Mouse (Mus musculus): Measurements from ENCODE around the gene Vcam1.

The Vcam1 gene

GRCm38 (mm10) chr3:116129259-116129738, at the start of gene Vcam1:
Vcam1 (minus strand) TSS chr3:116129688.
- no peak for DNase-seq (ENCODE audit: low read depth, low spot score)

GRCm38 (mm10) chr3:116175106-116175505, 45.6 kb upstream of the Vcam1 start:
- DNase-seq (ENCODE audit: low read depth, low spot score): no peak

- no peak for DNase-seq (ENCODE audit: low read depth, low spot score)
These were observed 42.0 kb upstream of the Vcam1 start for GRCm38 (mm10) chr3:116171461-116171860.

- DNase-seq (ENCODE audit: low read depth, low spot score): no peak
These were observed 38.6 kb upstream of the Vcam1 start for GRCm38 (mm10) chr3:116168056-116168455.

GRCm38 (mm10) chr3:116166296-116166695, 36.8 kb upstream of the Vcam1 start:
- no peak for DNase-seq (ENCODE audit: low read depth, low spot score)

GRCm38 (mm10) chr3:116165030-116165429, 35.5 kb upstream of the Vcam1 start:
- DNase-seq (ENCODE audit: low read depth, low spot score): no peak

- DNase-seq (ENCODE audit: low read depth, low spot score): peak; percentile 56
These were observed 34.0 kb upstream of the Vcam1 start for GRCm38 (mm10) chr3:116163517-116163916.

GRCm38 (mm10) chr3:116162097-116162666, 32.7 kb upstream of the Vcam1 start:
- no peak for DNase-seq (ENCODE audit: low read depth, low spot score)

- DNase-seq (ENCODE audit: low read depth, low spot score): peak; percentile 51
These were observed 29.9 kb upstream of the Vcam1 start for GRCm38 (mm10) chr3:116159376-116159775.

- no peak for DNase-seq (ENCODE audit: low read depth, low spot score)
These were observed 28.0 kb upstream of the Vcam1 start for GRCm38 (mm10) chr3:116157447-116157990.

GRCm38 (mm10) chr3:116150056-116150632, 20.7 kb upstream of the Vcam1 start:
- no peak for DNase-seq (ENCODE audit: low read depth, low spot score)

- DNase-seq (ENCODE audit: low read depth, low spot score): no peak
These were observed 19.6 kb upstream of the Vcam1 start for GRCm38 (mm10) chr3:116149096-116149495.

GRCm38 (mm10) chr3:116148676-116149075, 19.2 kb upstream of the Vcam1 start:
- DNase-seq (ENCODE audit: low read depth, low spot score): no peak

- DNase-seq (ENCODE audit: low read depth, low spot score): no peak
These were observed 11.7 kb upstream of the Vcam1 start for GRCm38 (mm10) chr3:116141226-116141625.

- no peak for DNase-seq (ENCODE audit: low read depth, low spot score)
These were observed 9.5 kb upstream of the Vcam1 start for GRCm38 (mm10) chr3:116139000-116139399.

- no peak for DNase-seq (ENCODE audit: low read depth, low spot score)
These were observed 8.6 kb upstream of the Vcam1 start for GRCm38 (mm10) chr3:116138081-116138480.

- no peak for DNase-seq (ENCODE audit: low read depth, low spot score)
These were observed 3.9 kb upstream of the Vcam1 start for GRCm38 (mm10) chr3:116133363-116133762.

GRCm38 (mm10) chr3:116130711-116131110, 1.2 kb upstream of the Vcam1 start:
- no peak for DNase-seq (ENCODE audit: low read depth, low spot score)

GRCm38 (mm10) chr3:116129841-116130595, 530 bp upstream of the Vcam1 start:
- DNase-seq (ENCODE audit: low read depth, low spot score): no peak

- DNase-seq (ENCODE audit: low read depth, low spot score): no peak
These were observed 930 bp downstream of the Vcam1 start for GRCm38 (mm10) chr3:116128311-116129204.

GRCm38 (mm10) chr3:116127836-116128235, 1.7 kb downstream of the Vcam1 start:
- DNase-seq (ENCODE audit: low read depth, low spot score): no peak

Measured in brain, adult 2 months (tissue).